Mouse (Mus musculus) cerebellum, adult 2 months (tissue): ENCODE data around the gene Sub1. TPM values are rescaled to one million over a fixed set of nuclear protein-coding genes. Genes with fewer than 3 reads are reported as not detected.

Experiments used
- DNase-seq, 2 experiments: peaks; one replicate each; pipeline ENCODE4 v3.0.0; 2021
- H3K27ac ChIP-seq: fragments of 200-500 bp; 2 replicates; pipeline ENCODE4 v1.5.1; 2012; ENCODE audit warnings: low read length, control low read depth, inconsistent platforms; ENCODE audit not compliant: insufficient read depth
- H3K27me3 ChIP-seq: fragments of 200-500 bp; 2 replicates; pipeline ENCODE4 v1.6.1; 2012; ENCODE audit warnings: inconsistent platforms, mild to moderate bottlenecking, low read length, moderate library complexity; ENCODE audit not compliant: control insufficient read depth, insufficient read depth
- H3K4me1 ChIP-seq: fragments of 200-500 bp; 2 replicates; pipeline ENCODE4 v1.6.1; 2011; ENCODE audit warnings: low read length; ENCODE audit not compliant: control insufficient read depth, insufficient read depth
- H3K4me3 ChIP-seq: fragments of 200-500 bp; replicated peaks from 2 replicates; pipeline ENCODE3; 2011; ENCODE audit warnings: mild to moderate bottlenecking, low read depth, low read length, control low read depth; ENCODE audit not compliant: insufficient read depth
- CTCF ChIP-seq: fragments of 200-500 bp; IDR thresholded peaks from 2 replicates; pipeline ENCODE4 v1.5.1; 2011; ENCODE audit warnings: low read depth, mild to moderate bottlenecking, control low read depth, low read length, moderate library complexity, borderline replicate concordance; ENCODE audit not compliant: insufficient read depth
- POLR2A ChIP-seq: fragments of 200-500 bp; IDR thresholded peaks from 2 replicates; pipeline ENCODE4 v1.6.1; 2011; ENCODE audit warnings: low read length, control low read depth, borderline replicate concordance; ENCODE audit not compliant: insufficient read depth
- WGBS: fragments of 180-500 bp; shearing (Covaris S2); methylation state at CpG from one replicate; pipeline ENCODE4 v1.1.7; 2018; 5-methylcytosine and 5-hydroxymethylcytosine counted together
- polyA plus RNA-seq: library from polyadenylated mRNA; depleted of rRNA; stranded (reverse); fragments of >200 nt; gene quantifications from 2 replicates; pipeline ENCODE4 v1.2.3, GENCODE M21; 2012

The Sub1 gene
- polyA plus RNA-seq, 1 experiment = 92.6 TPM

DNA sequence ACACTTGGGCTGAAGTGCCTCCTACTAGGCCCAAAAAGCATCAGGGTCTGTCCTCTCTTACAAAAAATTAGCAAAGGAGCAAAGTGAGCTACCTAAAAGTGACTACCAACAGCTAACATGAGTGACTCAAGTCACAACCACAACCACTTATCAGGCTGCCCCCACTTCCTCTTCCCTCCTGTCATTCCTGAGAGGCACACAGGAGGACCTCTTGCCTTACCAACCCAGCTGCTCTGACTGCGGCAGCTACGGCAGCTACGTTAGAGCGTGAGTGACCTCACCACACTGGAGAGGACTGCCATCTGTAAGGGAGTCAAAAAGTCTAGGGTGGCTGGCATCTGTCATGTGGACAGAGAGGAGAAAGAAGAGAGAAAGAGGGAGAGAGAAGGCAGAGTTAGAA, 37.5 kb upstream of the Sub1 start:
- no peak for DNase-seq
- Histone ChIP-seq H3K4me1 (no peaks in the 10 kb centered on the region), H3K27ac (no peak overlapping the region), H3K27me3 (no peaks in the 10 kb centered on the region), H3K4me3 (no peak overlapping the region)
- TF ChIP-seq POLR2A (no peak), CTCF (no peak)
- WGBS = 72% methylated on average over 4 of the region's 4 CpGs

DNA sequence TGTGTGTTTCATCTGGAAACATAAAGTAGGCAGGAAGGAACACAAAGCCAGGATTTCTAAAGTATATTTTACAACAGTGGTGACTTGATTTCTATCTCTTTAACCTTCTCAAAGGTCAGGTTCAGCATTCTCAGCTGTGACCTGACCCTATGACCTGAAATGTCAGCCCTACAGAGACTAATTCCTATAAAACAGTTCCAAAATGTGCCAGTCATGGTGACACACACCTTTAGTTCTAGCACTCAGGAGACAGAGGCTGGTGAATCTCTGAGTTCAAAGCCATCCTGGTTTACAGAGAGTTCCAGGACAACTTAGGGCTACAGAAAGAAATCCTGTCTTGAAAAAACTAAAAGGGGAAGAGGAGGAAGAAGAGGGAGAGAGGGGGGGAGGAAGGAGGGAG, 36.4 kb upstream of the Sub1 start:
- TF ChIP-seq CTCF (no peak), POLR2A (no peak)

DNA sequence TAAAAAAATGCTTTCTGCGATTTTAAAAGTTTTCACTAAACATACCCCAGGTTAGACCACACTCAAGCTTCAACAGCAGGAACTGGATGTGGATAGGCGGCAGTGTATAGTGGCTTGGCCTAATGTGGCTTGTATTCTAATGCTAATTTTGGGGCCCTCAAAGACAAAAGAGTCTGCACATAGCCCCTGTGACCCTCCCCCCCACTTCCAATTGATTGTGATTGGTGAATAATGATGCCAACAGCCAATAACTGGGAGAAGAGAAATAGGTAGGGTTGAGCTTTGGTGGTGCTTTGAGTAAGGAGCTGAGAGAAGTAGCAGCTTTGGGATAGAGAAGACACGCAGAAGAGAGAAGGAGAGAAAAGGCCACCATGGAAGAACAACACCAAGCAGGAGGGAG, 35.7 kb upstream of the Sub1 start:
- no peak for TF ChIP-seq POLR2A
- TF ChIP-seq CTCF = no peak
- no peak for DNase-seq
- no peaks in the 10 kb centered on the region for H3K27me3 ChIP-seq
- no peaks in the 10 kb centered on the region for H3K4me1 ChIP-seq
- no peak overlapping the region for H3K4me3 ChIP-seq
- H3K27ac ChIP-seq = no peak overlapping the region
- 79% methylated on average over 3 of the region's 3 CpGs for WGBS

More for the DNA sequence above, 36.4 kb upstream of the Sub1 start:
- no peak overlapping the region for H3K27ac ChIP-seq
- DNase-seq = no peak
- H3K4me3 ChIP-seq = no peak overlapping the region
- H3K27me3 ChIP-seq = no peaks in the 10 kb centered on the region
- H3K4me1 ChIP-seq = no peaks in the 10 kb centered on the region

DNA sequence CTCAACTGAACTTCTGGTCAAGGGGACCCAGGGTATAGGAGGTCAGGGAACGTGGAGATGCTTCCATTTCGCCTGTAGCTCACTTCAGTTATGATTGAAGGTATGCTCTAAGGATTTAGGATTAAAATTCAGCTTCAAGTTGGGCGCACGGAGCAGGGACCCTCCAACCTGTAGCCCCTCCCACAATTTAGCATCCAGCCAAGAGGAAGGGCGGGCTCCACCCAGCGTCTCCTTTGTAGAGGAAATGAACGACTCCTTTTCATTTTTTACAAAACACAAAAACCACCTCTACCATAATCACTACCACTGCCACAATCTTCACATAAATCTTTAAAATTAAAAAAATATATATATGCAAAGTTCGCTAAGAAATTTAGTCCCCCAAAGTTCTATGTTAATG, 35.1 kb upstream of the Sub1 start:
- Histone ChIP-seq H3K27ac (no peak overlapping the region), H3K4me3 (no peak overlapping the region), H3K27me3 (no peaks in the 10 kb centered on the region), H3K4me1 (no peaks in the 10 kb centered on the region)
- no peak for DNase-seq
- no peak for TF ChIP-seq CTCF
- no peak for TF ChIP-seq POLR2A
- 88% methylated on average over 8 of the region's 8 CpGs for WGBS

GRCm38 (mm10) chr15:12030221-12030620, 33.4 kb upstream of the Sub1 start:
- H3K4me3 ChIP-seq = no peak overlapping the region
- WGBS = 65% methylated on average over 4 of the region's 4 CpGs
- no peaks in the 10 kb centered on the region for H3K4me1 ChIP-seq
- H3K27ac ChIP-seq = no peak overlapping the region
- H3K27me3 ChIP-seq = no peaks in the 10 kb centered on the region
- DNase-seq = no peak
- no peak for TF ChIP-seq CTCF
- no peak for TF ChIP-seq POLR2A

- H3K27ac ChIP-seq = no peak overlapping the region
- 83% methylated on average over 3 of the region's 3 CpGs for WGBS
- DNase-seq = no peak
- no peaks in the 10 kb centered on the region for H3K27me3 ChIP-seq
- H3K4me3 ChIP-seq = no peak overlapping the region
- H3K4me1 ChIP-seq = no peaks in the 10 kb centered on the region
- TF ChIP-seq CTCF (no peak), POLR2A (no peak)
Observed at GRCm38 (mm10) chr15:12027807-12028206, 31.0 kb upstream of the Sub1 start.

DNA sequence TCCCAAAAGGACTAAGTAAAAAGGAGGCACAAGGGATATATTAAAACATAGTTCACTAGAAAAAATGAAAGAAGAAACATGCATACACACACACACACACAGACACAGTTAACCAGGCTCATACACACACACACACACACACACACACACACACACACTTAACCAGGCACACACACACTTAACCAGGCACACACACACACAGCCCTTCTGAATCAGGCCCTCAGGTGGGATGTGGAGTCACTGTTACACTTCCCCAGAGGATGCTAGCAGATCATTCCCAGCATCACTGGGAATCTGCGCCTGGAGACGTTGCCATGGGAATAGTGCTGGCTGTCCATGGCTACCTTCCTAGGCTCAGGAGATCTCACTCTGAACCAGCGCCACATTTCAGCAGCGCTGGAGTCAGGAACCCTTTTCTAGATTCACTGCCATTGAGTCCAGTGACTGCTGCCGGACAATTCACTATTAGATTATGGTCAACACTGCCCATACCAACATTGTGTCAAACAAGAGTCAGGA, 30.2 kb upstream of the Sub1 start:
- Histone ChIP-seq H3K27ac (no peak overlapping the region), H3K4me1 (no peaks in the 10 kb centered on the region), H3K27me3 (no peaks in the 10 kb centered on the region), H3K4me3 (no peak overlapping the region)
- 75% methylated on average over 5 of the region's 5 CpGs for WGBS
- TF ChIP-seq CTCF (no peak), POLR2A (no peak)
- no peak for DNase-seq

- TF ChIP-seq CTCF (no peak), POLR2A (no peak)
- WGBS = 85% methylated on average over 5 of the region's 5 CpGs
- no peak overlapping the region for H3K4me3 ChIP-seq
- DNase-seq = no peak
- H3K4me1 ChIP-seq = no peaks in the 10 kb centered on the region
- no peak overlapping the region for H3K27ac ChIP-seq
- no peaks in the 10 kb centered on the region for H3K27me3 ChIP-seq
Observed at GRCm38 (mm10) chr15:12026026-12026425, 29.2 kb upstream of the Sub1 start.
